Mouse (Mus musculus): ENCODE results near the gene Xpo6.

GRCm38 (mm10) chr7:126053618-126054017, 146.7 kb downstream of the Xpo6 start:
- TF ChIP-seq EP300 (optimal IDR thresholded peaks at IDR 0.05) = no peak
- TF ChIP-seq CTCF (IDR thresholded peaks at IDR 0.05; ENCODE audit: low read depth) = no peak

Data from stomach, postnatal 0 days (tissue).